Mouse (Mus musculus) cerebellum, adult 11 months (tissue): ENCODE measurements around the gene Siae.

Source experiments
- DNase-seq: peaks from one replicate; pipeline ENCODE4 v3.0.0; 2022

Siae gene

DNA sequence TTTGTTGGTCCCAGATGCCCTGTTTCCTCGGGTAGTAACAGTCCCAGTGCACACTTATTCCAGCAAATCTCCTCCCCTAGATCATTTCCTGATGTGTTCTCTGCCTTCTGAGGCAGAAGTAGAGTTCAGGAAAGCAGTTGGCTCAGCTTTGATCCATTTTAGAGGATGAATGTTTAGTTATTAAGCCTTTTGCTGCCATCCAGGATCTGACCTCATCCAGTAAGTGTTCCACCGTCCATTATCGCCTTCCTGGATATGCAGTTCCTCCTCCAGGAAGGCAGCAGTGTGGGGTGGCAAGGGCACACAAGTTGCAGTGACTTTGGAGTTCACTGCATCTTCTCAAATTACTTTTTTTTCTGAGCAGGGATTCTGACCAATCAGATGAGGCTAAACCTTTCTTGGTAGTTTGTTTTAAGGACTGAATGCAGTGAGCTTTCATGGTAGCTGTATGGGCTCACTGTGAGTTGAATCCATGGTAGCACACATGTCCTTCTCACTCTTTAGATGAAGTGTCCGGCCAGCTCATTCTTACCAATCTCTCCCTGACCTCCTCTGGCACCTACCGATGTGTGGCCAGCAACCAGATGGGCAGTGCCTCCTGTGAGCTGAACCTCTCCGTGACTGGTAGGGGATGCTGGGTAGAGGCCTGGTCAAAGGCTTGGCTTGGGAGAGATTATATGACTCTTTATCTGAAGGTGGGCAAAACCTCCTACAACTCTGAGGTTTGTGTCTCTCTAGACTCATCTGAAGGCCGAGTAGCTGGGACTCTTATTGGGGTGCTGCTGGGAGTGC is 13.5 kb upstream of the Siae start:
- DNase-seq: no peak

GRCm38 (mm10) chr9:37543869-37544440 is 11.5 kb upstream of the Siae start:
- DNase-seq: no peak

GRCm38 (mm10) chr9:37544447-37545165 is 10.9 kb upstream of the Siae start:
- peak; percentile 52 for DNase-seq

DNA sequence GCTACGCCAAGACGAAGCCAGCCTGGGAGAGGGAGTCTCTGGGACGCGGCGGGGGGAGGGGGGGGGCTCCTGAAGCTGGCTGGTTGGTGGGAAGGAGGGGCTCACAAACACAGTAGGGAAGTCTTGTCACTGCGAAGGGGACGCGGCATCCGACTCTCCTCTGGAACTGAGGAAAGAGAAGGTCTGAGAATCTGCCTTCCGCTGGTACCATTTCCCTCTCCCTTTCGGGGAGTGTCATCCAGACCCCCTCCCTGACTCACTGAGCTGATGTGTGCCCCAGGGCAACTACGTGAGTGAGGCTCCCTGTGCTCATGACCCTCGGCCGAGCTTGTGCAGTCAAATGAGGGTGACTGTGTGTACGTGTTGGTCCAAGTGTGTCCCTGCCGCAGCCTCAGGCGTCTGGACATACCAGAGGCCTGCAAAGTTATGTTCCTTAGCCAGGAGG is 10.3 kb upstream of the Siae start:
- DNase-seq: no peak

GRCm38 (mm10) chr9:37545847-37546452 is 9.5 kb upstream of the Siae start:
- DNase-seq: no peak

DNA sequence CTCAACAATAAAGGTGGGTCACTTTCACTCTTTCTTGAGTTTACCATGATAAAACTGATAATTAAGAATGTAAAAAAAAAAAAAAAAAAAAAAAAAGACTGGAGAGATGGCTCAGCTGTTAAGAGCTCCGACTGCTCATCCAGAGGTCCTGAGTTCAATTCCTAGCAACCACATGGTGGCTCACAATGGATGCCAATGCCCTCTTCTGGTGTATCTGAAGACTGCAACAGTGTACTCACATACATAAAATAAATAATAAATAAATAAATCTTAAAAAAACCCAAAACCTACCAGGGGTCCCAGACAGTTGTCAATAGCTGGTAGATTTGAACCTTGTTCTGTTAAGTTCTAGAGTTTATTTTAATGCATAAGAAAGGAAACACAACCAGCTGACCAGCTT is 8.6 kb upstream of the Siae start:
- no peak for DNase-seq

GRCm38 (mm10) chr9:37550435-37550834 is 5.1 kb upstream of the Siae start:
- DNase-seq: no peak

DNA sequence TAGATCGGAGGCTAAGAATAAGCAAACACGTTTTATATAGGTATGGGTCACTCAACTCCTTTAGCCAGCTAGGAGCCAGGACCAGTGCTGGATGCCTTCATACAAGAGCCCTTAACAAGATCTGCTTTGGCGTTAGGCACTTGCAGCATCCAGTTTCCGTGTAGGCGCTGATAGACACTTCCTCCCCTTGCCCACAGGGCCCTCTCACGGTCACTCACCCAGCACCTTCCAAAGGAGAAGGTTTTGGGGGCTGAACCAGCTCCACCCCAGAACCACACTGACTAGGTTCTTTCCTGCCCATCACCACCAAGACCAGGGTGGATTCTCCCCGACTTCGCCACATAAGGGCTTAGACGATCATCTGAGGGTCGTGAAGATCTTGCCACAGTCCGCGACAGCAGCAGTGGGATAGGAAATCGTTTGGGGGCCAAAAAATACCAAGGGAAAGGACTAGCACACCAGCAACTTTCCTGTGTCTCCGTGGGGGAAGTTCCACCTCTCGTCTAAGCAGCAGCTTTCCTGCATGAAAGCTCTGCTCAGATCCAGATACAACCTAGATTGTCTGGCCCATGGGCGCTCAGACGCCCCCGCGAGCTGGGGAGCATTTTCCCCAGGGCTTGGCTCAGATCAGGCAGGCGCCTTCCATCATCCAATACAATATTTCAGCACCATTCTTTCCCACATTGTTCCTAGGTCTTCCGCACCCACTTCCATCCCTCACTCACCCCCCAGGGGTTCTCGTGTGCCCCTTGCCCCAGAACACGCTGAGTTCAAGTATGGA is 3.6 kb upstream of the Siae start:
- DNase-seq: no peak

DNA sequence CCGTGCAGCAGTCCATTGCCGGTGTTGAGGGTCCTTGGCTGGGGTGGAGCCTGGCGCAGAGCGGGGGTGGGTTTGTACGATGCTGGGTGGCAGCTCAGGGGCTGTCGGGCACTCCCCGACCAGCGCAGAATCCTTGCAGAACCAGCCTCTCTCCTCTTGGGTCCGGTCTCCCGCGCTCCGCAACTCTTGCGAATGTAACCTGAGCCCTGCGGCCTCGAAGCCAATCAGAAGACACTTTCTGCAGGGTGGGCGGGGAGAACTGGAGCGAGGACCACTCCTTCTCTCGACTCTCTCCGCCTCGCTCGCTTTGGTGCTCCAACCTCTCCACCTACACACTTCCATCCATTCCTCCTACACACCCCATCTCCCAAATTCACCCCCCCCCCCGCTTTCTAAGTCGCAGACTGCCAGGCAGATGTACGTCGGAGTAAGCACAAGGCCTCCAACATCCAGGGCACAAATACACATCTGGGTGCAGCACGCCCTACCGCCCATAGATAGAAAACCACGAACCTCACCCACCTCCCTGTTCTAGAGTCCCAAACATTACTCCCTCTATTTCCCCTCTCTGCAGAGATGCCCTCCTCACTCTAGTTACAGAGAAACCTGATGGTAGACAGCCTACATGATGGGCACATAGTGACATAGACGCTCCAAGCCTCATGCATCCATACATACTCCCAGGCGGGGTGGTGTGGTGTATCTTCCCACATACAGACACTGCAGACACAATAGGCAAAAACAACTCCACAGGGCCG is 2.8 kb upstream of the Siae start, which contains the start of gene Nrgn:
Nrgn (minus strand) TSS at position 369 of the 758 bp plus-strand sequence.
- no peak for DNase-seq

GRCm38 (mm10) chr9:37554279-37554678 is 1.2 kb upstream of the Siae start:
- no peak for DNase-seq

DNA sequence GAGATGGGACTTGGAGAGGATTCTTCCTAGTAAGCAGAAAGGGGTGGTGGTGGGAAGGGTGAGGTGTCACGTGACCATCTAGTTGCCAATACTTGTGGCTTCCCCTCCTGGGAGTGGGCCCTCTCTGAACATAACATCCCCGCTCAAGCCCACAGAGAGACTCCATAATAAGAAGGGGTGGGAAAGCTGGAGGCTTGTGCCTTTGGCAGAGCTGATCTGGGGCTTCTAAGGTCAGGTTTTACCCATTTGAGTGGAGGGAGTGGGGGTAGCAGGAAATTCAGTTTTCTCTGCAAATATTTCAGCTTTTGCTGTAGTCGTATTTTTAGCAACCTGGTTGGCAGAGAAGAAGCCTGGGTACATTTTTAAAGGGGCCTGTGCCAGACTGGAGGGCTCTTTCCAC is 868 bp downstream of the Siae start:
- DNase-seq: no peak

DNA sequence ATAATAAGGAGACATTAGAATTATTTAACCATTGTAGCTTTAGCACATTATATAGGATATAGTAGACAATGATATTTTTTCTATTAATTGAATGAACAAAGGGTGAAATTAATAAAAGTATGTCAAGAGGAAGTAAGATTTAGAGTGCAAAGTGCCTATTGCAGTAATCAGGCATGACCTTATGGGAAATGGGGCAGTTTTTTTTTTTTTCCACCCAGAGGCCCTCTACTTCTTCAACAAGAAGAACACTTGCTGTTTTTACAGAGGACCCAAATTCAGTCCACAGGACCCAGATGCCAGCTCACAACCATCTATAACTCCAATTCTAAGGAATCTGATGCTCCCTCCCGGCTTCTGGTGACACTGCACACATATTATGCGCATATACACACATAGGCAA is 5.1 kb downstream of the Siae start:
- no peak for DNase-seq

DNA sequence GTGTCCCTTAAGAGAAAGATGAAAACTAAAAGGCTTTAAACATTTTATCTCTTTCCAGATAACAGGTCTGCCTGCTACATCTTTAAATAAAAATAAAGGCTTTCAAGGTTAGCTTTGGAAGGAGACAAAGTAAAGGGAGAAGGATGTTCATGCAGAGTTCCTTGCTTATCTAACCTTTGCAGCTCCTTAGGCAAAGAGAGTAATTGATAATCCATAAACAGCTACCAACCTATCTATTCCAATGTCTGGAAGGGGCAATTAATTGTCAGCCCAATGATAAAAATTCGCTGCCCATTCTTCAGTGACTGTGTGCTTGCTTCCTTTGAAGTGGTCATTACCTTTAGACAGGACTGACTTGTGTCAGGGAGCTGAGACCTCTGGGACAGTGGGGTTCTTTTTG is 8.3 kb downstream of the Siae start:
- DNase-seq: no peak

DNA sequence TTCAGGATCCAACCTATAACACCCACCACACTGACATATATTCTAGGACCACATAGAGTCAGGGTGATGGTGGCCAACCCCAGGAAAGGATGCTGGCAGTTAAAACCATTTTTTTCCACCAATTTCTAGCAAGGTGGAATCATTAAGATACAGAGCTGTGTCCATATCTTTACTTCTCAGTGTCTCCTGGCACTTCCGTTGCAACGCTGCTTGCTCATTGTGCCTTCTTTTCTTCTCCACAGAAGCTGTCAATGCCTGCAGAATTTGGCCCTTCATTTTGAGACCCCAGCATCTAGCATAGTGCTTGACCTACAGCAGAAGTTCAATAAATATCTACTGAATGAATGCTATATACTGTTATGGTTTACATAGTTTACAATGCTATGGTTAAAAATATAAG is 11.5 kb downstream of the Siae start:
- DNase-seq: no peak

DNA sequence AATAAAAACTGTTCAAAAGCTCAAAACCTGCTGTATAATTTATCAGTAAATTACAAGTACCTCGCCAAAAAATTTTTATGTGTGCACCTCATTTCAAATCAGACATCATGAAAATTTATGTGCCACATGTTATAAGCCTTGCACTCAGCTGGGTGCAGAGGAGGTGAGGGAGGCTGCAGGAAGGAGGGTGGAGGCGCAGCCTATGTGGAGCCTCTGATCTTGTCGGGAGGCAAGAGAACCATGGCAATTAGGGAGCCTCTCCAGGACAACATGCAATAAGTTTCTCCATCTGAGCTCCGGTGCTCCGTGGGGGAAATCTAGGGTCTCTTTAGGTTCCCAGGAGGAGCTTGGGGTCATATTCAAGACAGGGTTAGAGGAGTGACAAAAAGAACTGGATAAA is 12.0 kb downstream of the Siae start:
- no peak for DNase-seq

DNA sequence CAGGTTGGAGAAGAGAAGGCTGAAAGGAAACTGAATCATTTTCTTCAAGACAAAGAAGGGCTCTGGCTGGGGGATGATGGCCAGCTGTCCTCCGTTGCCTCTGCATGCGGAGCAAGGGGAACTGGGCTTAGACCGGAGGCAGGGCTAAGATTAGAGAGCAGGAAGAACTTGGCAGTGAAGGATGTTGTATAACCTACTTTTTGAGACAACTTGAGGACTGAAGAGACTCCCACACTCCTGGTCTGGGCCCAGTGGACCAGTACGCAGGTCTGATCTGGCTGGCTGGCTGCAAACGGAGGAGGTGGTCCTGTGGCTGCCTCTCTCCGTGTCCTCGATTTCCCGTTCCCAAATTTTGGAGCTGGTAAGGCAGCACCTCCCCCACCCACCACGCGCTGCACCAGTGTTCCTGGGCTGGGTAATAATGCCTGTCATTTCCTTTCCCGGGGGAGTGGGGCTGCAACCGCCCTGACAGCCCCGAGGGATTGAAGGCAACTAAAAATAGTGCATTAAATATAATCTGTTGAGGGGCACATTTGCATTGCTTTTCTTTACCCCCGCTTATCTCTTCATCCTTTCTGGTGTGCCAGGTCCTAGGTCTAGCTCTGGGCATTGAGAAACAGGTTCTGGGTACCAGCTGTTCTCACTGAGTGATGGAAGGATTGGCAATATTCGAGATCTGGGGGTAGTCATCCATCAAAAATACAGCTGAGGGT is 12.6 kb downstream of the Siae start:
- no peak for DNase-seq

GRCm38 (mm10) chr9:37568605-37569214 is 13.2 kb downstream of the Siae start:
- DNase-seq: no peak

GRCm38 (mm10) chr9:37569231-37569835 is 13.8 kb downstream of the Siae start:
- DNase-seq: no peak

DNA sequence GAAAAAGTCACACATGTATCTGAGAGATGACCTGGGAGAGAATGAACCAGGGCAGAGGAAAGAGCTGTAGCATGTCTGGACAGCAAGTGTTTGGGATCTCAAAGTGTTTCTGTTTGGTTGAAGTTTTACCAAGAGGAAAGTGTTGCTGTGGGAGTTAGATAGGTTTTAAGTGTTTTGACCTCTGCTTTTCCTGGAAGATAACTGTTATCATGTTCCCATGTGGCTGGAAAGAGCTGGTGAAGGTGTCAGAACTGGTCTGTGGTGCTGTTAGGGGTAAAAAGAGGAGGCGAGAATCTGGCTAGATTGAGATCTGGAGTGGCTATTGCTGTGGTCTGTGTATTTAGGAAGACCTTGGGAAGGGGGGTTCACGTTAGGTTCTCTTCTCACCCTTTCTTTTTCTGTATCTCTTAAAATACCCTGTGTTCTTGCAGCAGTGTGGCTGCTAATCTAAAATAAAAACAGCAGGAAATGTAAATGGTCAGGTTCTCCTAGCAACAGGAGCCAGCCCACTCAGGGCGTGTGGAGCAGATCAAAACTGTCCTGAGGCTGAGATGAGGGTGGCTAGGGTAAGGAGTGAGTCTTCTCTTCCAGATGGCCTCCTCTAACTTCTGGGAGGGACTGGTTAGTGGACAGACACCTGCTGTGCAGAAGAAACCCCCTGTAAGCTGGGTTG is 16.8 kb downstream of the Siae start:
- no peak for DNase-seq

DNA sequence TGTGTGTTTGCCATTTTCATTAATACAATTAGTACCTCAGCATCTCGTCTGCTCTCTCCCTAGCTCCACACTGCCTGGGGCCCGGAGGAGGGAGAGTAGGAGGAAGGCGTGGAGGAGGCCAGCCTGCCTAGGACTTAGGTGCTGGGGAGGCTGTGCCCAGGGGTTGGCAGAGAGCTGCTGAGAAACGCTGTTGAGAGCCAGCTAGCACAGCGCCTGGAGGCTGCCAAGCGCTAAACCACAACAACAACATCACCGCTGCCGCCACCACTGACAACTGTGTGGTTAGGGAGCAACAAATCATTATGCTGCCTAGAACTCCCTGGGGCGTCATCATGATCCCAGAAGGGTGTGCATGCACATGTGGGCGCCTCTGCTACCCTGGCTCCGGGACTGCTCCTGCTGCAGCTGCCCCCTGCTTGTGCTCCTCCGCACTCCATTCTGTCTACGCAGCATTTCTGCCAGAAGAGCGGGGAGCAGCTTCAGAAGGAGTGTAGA is 21.0 kb downstream of the Siae start:
- DNase-seq: no peak
